Mouse (Mus musculus) leukemia stem cell, adult 10-12 weeks (primary cell): ENCODE data around the gene Sbf2. TPM values are rescaled to one million over a fixed set of nuclear protein-coding genes. Genes with fewer than 3 reads are reported as not detected.

ENCODE experiments used
- polyA plus RNA-seq: library from polyadenylated mRNA; stranded (reverse); fragments of >175 nt; gene quantifications from 2 replicates; pipeline ENCODE4 v1.2.3, GENCODE M21; 2012; ENCODE audit warnings: low replicate concordance

The Sbf2 gene
- polyA plus RNA-seq: 0.80 and 0.87 TPM in 2 replicates

GRCm38 (mm10) chr7:110614133-110615063, at the start of gene Sbf2:
TSS of gene Sbf2 (minus strand) at chr7:110614922.

GRCm38 (mm10) chr7:110627486-110628272, 13.0 kb upstream of the Sbf2 start, which contains the start of gene Adm:
TSS of gene Adm (plus strand) at chr7:110627661.

Other genes starting within 250 kb of the Sbf2 start
- 0.12 and 0.63 TPM in 2 replicates for gene Adm, start 12.7 kb upstream of the Sbf2 start, polyA plus RNA-seq
- gene Ampd3, start 153.3 kb upstream of the Sbf2 start, polyA plus RNA-seq: 9.8 and 41.1 TPM in 2 replicates
- gene Rnf141, start 229.5 kb upstream of the Sbf2 start, polyA plus RNA-seq: 0.93 and 2.0 TPM in 2 replicates
- not detected in 2 replicates for gene Lyve1, start 248.3 kb upstream of the Sbf2 start, polyA plus RNA-seq